Mouse (Mus musculus) stomach, postnatal 0 days (tissue): ENCODE data around the gene Zfp605.

Experiments
- CTCF ChIP-seq: IDR thresholded peaks from 2 replicates; pipeline ENCODE4 v1.5.1; 2016; ENCODE audit warnings: antibody characterized with exemption, low read depth, mild to moderate bottlenecking, moderate library complexity
- EP300 ChIP-seq: optimal IDR thresholded peaks from 2 replicates; pipeline ENCODE3; 2016; ENCODE audit warnings: antibody characterized with exemption

DNA sequence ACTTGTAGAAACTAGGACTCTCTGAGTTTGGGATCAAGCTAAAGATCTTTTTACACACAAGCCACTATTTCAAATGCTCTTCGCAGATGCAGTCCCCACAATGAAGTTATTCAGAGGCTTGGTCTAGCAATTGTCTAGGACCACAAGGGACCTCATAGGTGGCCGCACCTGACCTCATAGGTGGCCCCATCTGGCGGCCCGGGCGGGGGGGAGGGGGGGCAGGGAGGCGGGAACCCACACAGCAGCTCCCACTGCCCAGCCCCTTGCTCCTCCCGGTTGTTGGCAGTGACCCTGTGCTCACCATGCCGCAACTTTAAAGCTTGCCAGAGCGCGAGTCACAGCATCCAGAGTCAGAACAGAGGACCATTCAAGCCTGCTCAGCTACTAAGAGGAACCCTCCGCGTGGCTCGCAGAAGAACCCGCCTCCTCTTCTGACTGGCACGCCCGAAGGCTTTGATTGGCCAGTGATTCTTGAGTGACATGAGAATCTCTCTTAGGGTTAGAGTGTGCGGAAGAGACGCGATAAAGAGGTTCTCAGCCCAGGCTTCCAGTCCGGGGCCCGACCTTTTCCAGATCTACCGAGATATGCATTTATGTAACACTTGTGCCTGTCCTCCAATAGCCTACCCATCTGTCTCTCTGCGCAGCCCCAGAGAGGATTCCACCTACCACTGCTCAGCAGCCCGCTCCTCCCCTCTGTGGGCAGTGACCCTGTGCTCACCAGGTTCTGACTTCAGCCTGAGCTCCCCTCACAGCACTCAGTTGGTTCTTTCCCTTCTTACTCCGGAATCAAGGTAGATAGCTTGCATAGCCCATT is 15.7 kb upstream of the Zfp605 start, which contains the start of gene Gm35315:
- TF ChIP-seq CTCF: no peak; the same call in 1 of the 2 replicates
- TF ChIP-seq EP300: no peak
